Mouse (Mus musculus) stomach, embryonic 14.5 days (tissue): Measurements from ENCODE around the gene Gm2004. TPM values are rescaled to one million over a fixed set of nuclear protein-coding genes. Genes with fewer than 3 reads are reported as not detected.
"Not testable (repeated sequence)": the region's sequence is repeated elsewhere in the genome, so short reads cannot be mapped to it uniquely, and the experiment has no call there.

ENCODE experiments used
- ATAC-seq: fragments of 200-750 bp; cut with Nextera tagmentation; 2 replicates; pipeline ENCODE4 v1.8.0; 2017; ENCODE audit warnings: low read depth, moderate TSS enrichment; ENCODE audit not compliant: insufficient number of reproducible peaks, insufficient read depth, low FRiP score
- H3K27ac ChIP-seq: fragments of 300-500 bp; sonication (generic); 2 replicates; pipeline ENCODE4 v1.5.1; 2014; ENCODE audit warnings: mild to moderate bottlenecking, low read length, moderate library complexity, mixed read lengths
- H3K27me3 ChIP-seq: fragments of 300-500 bp; sonication (generic); 2 replicates; pipeline ENCODE4 v1.6.1; 2014; ENCODE audit warnings: low read length, control low read depth, mixed read lengths; ENCODE audit not compliant: control insufficient read depth, insufficient read depth
- H3K36me3 ChIP-seq: fragments of 300-500 bp; sonication (generic); 2 replicates; pipeline ENCODE4 v1.6.1; 2014; ENCODE audit warnings: mild to moderate bottlenecking, control low read depth, low read length, moderate library complexity, mixed read lengths; ENCODE audit not compliant: control insufficient read depth, insufficient read depth
- H3K4me1 ChIP-seq: fragments of 300-500 bp; sonication (generic); 2 replicates; pipeline ENCODE4 v1.6.1; 2014; ENCODE audit warnings: low read length, control low read depth, mixed read lengths; ENCODE audit not compliant: control insufficient read depth, insufficient read depth
- H3K4me2 ChIP-seq: fragments of 300-500 bp; sonication (generic); replicated peaks from 2 replicates; pipeline ENCODE4 v1.6.1; 2014; ENCODE audit warnings: low read depth, low read length, control low read depth
- H3K4me3 ChIP-seq: fragments of 300-500 bp; sonication (generic); 2 replicates; pipeline ENCODE4 v1.5.1; 2014; ENCODE audit warnings: low read depth, low read length, control low read depth
- H3K9ac ChIP-seq: fragments of 300-500 bp; sonication (generic); replicated peaks from 2 replicates; pipeline ENCODE4 v1.6.1; 2014; ENCODE audit warnings: low read depth, mild to moderate bottlenecking, control low read depth, low read length, moderate library complexity, mixed read lengths
- H3K9me3 ChIP-seq: fragments of 300-500 bp; sonication (generic); 2 replicates; pipeline ENCODE4 v1.6.1; 2016; ENCODE audit warnings: low read depth, low read length, control low read depth; ENCODE audit not compliant: control insufficient read depth
- WGBS: fragments of 180-500 bp; shearing (Covaris S2); extraction: QIAGEN DNeasy Blood & Tissue Kit; methylation state at CpG from one replicate; pipeline ENCODE4 v1.1.7; 2014; 5-methylcytosine and 5-hydroxymethylcytosine counted together
- polyA plus RNA-seq: library from polyadenylated mRNA; unstranded; fragments of >200 nt; fragmentation: Nextera tagmentation; extraction: Ambion mirVana; gene quantifications from 2 replicates; pipeline ENCODE4 v1.2.1, GENCODE M21; 2014

Gm2004 gene
- polyA plus RNA-seq = 1.3 and 4.4 TPM in 2 replicates

GRCm38 (mm10) chr2:176149725-176150124 lies at the start of gene Gm2004:
TSS of gene Gm2004 (minus strand) at chr2:176149825.
- no CpG with 5 or more reads among the region's 2 CpGs for whole genome bisulfite sequencing
- not testable (repeated sequence) for H3K27ac ChIP-seq, H3K9me3 ChIP-seq, H3K9ac ChIP-seq, H3K4me2 ChIP-seq, H3K4me1 ChIP-seq, H3K36me3 ChIP-seq, ATAC-seq, H3K4me3 ChIP-seq, H3K27me3 ChIP-seq

Other genes starting within 250 kb of the Gm2004 start
- 5.9 and 6.3 TPM in 2 replicates for gene Zfp966, start 218.7 kb downstream of the Gm2004 start, polyA plus RNA-seq
- 29.8 and 36.4 TPM in 2 replicates for gene Gm2026, start 184.5 kb downstream of the Gm2004 start, polyA plus RNA-seq
- gene 2210418O10Rik, start 76.7 kb upstream of the Gm2004 start, polyA plus RNA-seq = 6.6 and 6.9 TPM in 2 replicates
- not detected in 2 replicates for gene Gm11009, start 169.7 kb upstream of the Gm2004 start, polyA plus RNA-seq